Mouse (Mus musculus) CH12.LX (cell line): Measurements from ENCODE around the gene Hbb-bh1.

Experiments
- CTCF ChIP-seq, 2 experiments: IDR thresholded peaks in 1 of 2; conservative IDR thresholded peaks in 1 of 2; 2 replicates each; pipeline ENCODE4 v1.5.1; 2011 to 2012; ENCODE audit warnings: low read depth in 2 of 2, low read length in 2 of 2, improper control_type of control experiment in 1 of 2, inconsistent platforms in 1 of 2, mild to moderate bottlenecking in 1 of 2, moderate library complexity in 1 of 2
- EP300 ChIP-seq: IDR thresholded peaks from 2 replicates; pipeline ENCODE4 v1.6.1; 2011; ENCODE audit warnings: low read length, improper control_type of control experiment
- MAX ChIP-seq: IDR thresholded peaks from 2 replicates; pipeline ENCODE4 v1.6.1; 2011; ENCODE audit warnings: low read length, improper control_type of control experiment
- RAD21 ChIP-seq: IDR thresholded peaks from 2 replicates; pipeline ENCODE4 v1.6.1; 2011; ENCODE audit warnings: low read depth, mild to moderate bottlenecking, low read length, improper control_type of control experiment, moderate library complexity

DNA sequence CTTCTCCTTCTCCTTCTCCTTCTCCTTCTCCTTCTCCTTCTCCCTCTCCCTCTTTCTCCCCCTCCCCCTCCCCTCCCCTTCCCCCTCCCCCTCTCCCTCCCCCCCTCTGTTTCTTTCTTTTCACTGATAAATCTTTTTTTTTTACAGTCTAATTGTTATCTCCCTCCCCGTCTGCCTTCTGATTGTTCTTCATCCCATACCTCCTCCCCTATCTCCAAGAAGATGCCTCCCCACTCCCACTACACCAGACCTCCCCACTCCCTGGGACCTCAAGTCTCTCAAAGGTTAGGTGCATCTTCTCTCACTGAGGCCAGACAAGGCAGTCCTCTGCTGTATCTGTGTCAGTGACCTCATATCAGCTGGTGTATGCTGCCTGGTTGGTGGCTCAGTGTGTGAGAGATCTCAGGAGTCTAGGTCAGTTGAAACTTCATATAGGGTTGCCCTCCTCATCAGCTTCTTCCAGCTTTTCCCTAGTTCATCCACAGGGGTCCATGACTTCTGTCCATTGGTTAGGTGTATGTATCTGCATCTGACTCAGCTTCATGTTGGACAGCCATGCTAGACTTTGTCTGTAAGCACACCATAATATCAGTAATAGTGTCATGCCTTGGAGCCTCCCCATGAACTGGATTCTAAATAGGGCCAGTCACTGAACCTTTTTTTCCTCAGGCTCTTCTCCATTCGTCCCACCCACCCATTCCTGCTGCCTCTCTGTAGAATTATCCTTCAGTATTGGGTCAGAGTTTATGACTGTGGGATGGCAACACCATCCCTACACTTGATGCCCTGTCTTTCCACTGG, 1.8 kb upstream of the Hbb-bh1 start:
- no peak for TF ChIP-seq CTCF (conservative IDR thresholded peaks at IDR 0.05 in 1 of 2, IDR thresholded peaks at IDR 0.05 in 1 of 2; ENCODE audit: low read depth in 2 of 2, low read length in 2 of 2)
- no peak for TF ChIP-seq RAD21
- no peak for TF ChIP-seq MAX
- no peak for TF ChIP-seq EP300
